Mouse (Mus musculus): ENCODE measurements at regions not wholly inside any gene's neighbourhood (a gene's known extent, or its start where the extent isn't known, plus 50 kb on each side); places are given as distances from the start of the nearest gene placed in this dataset.

DNA sequence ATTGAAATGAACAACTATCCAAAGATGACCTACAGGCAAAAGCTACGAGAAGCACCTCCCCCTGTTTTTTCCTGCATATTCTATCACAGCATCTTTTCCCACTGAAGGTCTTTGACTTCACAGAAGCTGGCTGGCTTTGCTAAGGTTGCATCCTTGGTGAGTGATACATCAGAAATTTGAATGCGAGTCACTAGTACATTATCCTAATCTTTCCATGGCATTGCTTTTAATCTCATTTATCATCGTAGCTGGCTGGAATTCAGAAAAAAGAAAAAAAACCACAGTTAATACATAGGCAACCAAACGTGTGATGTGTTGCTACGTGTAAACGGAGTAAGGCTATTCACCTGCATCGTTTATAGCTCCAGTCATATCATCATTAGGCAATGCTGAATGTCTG lies 120.6 kb upstream of the Sox9 start:
- TF ChIP-seq E2F4 (IDR thresholded peaks at IDR 0.05; ENCODE audit: insufficient read depth) (no peak), MYOG (IDR thresholded peaks at IDR 0.05; ENCODE audit: control insufficient read depth in 1 of 3, insufficient read depth in 1 of 3, insufficient read length in 2 of 3, low read depth in 2 of 3) (no peak), MYOD1 (IDR thresholded peaks at IDR 0.05; ENCODE audit: control insufficient read depth in 1 of 3, insufficient read length in 2 of 3, low read depth in 2 of 3) (no peak), TCF12 (IDR thresholded peaks at IDR 0.05; ENCODE audit: insufficient read depth, poor library complexity, severe bottlenecking) (no peak)
